Mouse (Mus musculus) gastrocnemius, postnatal 25 days (tissue): ENCODE results near the gene Cpne8. TPM values are rescaled to one million over a fixed set of nuclear protein-coding genes. Genes with fewer than 3 reads are reported as not detected.

Experiments
- DNase-seq: peaks from one replicate; pipeline ENCODE4 v3.0.0; 2022
- long read RNA-seq, 2 experiments: library from polyadenylated mRNA; stranded (forward); transcript quantifications; one replicate each; pipeline ENCODE4 v2.0.0; 2021
- total RNA-seq, 2 experiments: library from RNA; stranded (reverse); gene quantifications; 1 replicate in 1 of 2; 2 replicates in 1 of 2; pipeline ENCODE4 v1.2.3; 2021

Gene Cpne8
- total RNA-seq = 1 to 10 TPM; 3.3 to 3.7 TPM
- long read RNA-seq, experiment 1 = 0 reads
- long read RNA-seq, experiment 2, partial matches to known transcripts = 0 of 4 reads
- long read RNA-seq, experiment 2, other reads (novel, unspliced or antisense) = 0 of 4 reads

- DNase-seq = peak; percentile 76
Observed at GRCm38 (mm10) chr15:90678985-90679759, at the start of gene Cpne8. Gene Cpne8 (minus strand): TSS chr15:90679432.

GRCm38 (mm10) chr15:90717717-90718116, 38.5 kb upstream of the Cpne8 start:
- no peak for DNase-seq

GRCm38 (mm10) chr15:90709296-90709695, 30.1 kb upstream of the Cpne8 start:
- DNase-seq = no peak

- DNase-seq = no peak
Observed at GRCm38 (mm10) chr15:90704314-90704713, 25.1 kb upstream of the Cpne8 start.

GRCm38 (mm10) chr15:90703502-90704232, 24.4 kb upstream of the Cpne8 start:
- no peak for DNase-seq

- no peak for DNase-seq
Observed at GRCm38 (mm10) chr15:90686770-90687169, 7.5 kb upstream of the Cpne8 start.

GRCm38 (mm10) chr15:90679760-90680579, 738 bp upstream of the Cpne8 start:
- peak; percentile 16 for DNase-seq

- DNase-seq = peak; percentile 12
Observed at GRCm38 (mm10) chr15:90678488-90678887, 744 bp downstream of the Cpne8 start.

GRCm38 (mm10) chr15:90669494-90669893, 9.7 kb downstream of the Cpne8 start:
- DNase-seq = no peak

- DNase-seq = no peak
Observed at GRCm38 (mm10) chr15:90666893-90667292, 12.3 kb downstream of the Cpne8 start.

GRCm38 (mm10) chr15:90664615-90665014, 14.6 kb downstream of the Cpne8 start:
- no peak for DNase-seq

GRCm38 (mm10) chr15:90663631-90664030, 15.6 kb downstream of the Cpne8 start:
- DNase-seq = no peak

- no peak for DNase-seq
Observed at GRCm38 (mm10) chr15:90660723-90661122, 18.5 kb downstream of the Cpne8 start.

- DNase-seq = no peak
Observed at GRCm38 (mm10) chr15:90658053-90658452, 21.2 kb downstream of the Cpne8 start.

- no peak for DNase-seq
Observed at GRCm38 (mm10) chr15:90656521-90656920, 22.7 kb downstream of the Cpne8 start.

GRCm38 (mm10) chr15:90647011-90647577, 32.1 kb downstream of the Cpne8 start:
- DNase-seq = no peak

GRCm38 (mm10) chr15:90646326-90646725, 32.9 kb downstream of the Cpne8 start:
- no peak for DNase-seq

- no peak for DNase-seq
Observed at GRCm38 (mm10) chr15:90645828-90646227, 33.4 kb downstream of the Cpne8 start.

GRCm38 (mm10) chr15:90624201-90624600, 55.0 kb downstream of the Cpne8 start:
- DNase-seq = no peak

GRCm38 (mm10) chr15:90622005-90622404, 57.2 kb downstream of the Cpne8 start:
- no peak for DNase-seq

GRCm38 (mm10) chr15:90619736-90620135, 59.5 kb downstream of the Cpne8 start:
- DNase-seq = no peak
